Mouse (Mus musculus): ENCODE results near the gene Ptpn3. TPM values are rescaled to one million over a fixed set of nuclear protein-coding genes. Genes with fewer than 3 reads are reported as not detected.

The Ptpn3 gene
- polyA plus RNA-seq, 1 experiment from 2014 or later, result 2.0 TPM

DNA sequence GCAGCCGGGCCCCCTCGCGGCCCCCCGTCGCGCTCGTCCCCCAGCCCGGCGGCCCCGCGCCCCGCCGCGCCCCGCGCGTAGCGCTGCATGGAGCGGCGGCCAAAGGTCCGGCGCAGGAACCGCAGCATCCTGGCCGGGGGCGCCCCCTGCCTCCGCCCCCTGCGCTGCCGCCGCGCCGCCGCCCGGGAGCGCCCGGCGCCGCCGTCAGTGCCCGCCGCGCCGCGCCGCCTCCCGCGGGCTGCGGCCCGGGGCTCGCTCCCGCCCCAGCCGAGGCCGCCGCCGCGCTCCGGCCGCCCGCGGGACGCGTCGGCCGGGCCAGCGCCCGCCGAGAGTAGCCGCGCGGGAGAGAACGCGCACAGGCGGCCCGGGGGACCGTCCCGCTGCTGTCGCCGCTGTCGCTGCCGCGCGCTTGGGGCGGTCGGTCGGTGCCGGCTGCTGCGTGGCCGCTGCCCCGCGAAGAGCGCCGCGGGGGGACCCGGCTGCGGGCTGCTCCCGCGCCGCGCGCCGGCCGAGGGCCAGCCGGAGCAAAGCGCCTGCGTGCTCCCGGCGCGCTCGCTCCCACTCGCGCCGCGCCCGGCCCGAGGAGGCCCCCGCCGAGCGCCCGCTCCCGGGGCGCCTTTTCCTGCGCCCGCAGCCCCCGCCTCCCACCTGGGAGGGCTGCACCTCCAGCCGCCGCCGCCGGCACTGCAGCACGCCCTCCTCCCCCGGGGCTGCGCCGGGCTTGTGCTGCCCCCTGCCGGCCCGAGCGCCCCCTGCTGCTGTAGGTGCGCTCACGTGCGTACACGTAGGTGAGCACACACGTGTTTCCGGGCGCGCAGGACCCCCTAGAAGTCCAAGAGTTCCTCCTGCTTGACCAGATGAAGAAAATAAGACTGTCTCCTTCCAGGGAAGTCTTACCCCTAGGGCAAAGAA, 158.4 kb downstream of the Ptpn3 start, which contains the start of gene Epb41l4b:
Gene Epb41l4b (minus strand): TSS at position 412 of the 912 bp plus-strand sequence.
- Histone ChIP-seq H3K27ac (replicated peaks) (peak within 1 kb of the TSS; percentile 84), H3K27me3 (replicated peaks; ENCODE audit: low read depth, poor library complexity, severe bottlenecking) (peaks cover 68% of the 10 kb centered on the region), H3K9me3 (no peaks in the 10 kb centered on the region), H3K4me1 (peaks cover 36% of the 10 kb centered on the region), H3K4me3 (peak within 1 kb of the TSS; percentile 76), H3K36me3 (replicated peaks) (no peaks in the 10 kb centered on the region)
- WGBS, result 6% methylated on average over 142 of the region's 142 CpGs
- DNase-seq (ENCODE audit: low spot score), result peak; percentile 92

- Histone ChIP-seq H3K36me3 (replicated peaks) (no peaks in the 10 kb centered on the region), H3K4me1 (peaks cover 40% of the 10 kb centered on the region), H3K4me3 (peak overlapping the region; percentile 76), H3K27ac (replicated peaks) (peak overlapping the region; percentile 51), H3K27me3 (replicated peaks; ENCODE audit: low read depth, poor library complexity, severe bottlenecking) (peaks cover 76% of the 10 kb centered on the region), H3K9me3 (no peaks in the 10 kb centered on the region)
- 1% methylated on average over 43 of the region's 43 CpGs for WGBS
- DNase-seq (ENCODE audit: low spot score), result peak; percentile 38
Observed at GRCm38 (mm10) chr4:57142374-57143025, 159.1 kb downstream of the Ptpn3 start.

DNA sequence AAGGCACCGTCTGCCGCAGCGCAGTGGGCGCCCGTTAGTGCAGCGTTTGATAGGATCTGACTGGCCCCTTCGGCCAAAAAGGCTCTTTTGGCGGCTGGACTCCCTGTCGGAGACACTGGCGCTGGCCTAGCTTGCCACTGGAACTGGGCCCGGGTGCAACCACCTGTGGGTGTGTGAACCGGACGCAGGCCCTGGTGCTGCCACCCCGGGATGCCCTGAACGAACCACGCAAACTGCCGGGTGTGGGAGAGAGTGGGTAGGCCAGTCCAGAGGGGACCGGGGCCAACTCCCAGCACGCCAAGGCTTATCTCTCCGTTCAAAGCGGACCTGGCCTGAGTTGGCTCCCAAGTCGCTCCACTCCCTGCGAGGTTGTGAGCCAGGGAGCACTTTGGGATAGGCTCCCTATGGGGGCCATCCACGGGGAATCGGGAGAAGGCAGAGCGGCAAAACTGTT, 159.7 kb downstream of the Ptpn3 start:
- H3K27ac ChIP-seq (replicated peaks), result no peak overlapping the region
- H3K36me3 ChIP-seq (replicated peaks), result no peaks in the 10 kb centered on the region
- DNase-seq (ENCODE audit: low spot score), result peak; percentile 61
- H3K9me3 ChIP-seq, result no peaks in the 10 kb centered on the region
- H3K27me3 ChIP-seq (replicated peaks; ENCODE audit: low read depth, poor library complexity, severe bottlenecking), result peaks cover 76% of the 10 kb centered on the region
- WGBS, result 2% methylated on average over 26 of the region's 26 CpGs
- peak overlapping the region; percentile 76 for H3K4me3 ChIP-seq
- H3K4me1 ChIP-seq, result peaks cover 46% of the 10 kb centered on the region

- H3K36me3 ChIP-seq (replicated peaks), result no peaks in the 10 kb centered on the region
- DNase-seq (ENCODE audit: low spot score), result peak; percentile 34
- peaks cover 76% of the 10 kb centered on the region for H3K27me3 ChIP-seq (replicated peaks; ENCODE audit: low read depth, poor library complexity, severe bottlenecking)
- no peaks in the 10 kb centered on the region for H3K9me3 ChIP-seq
- peak overlapping the region; percentile 76; the same call in 1 of the 2 replicates for H3K4me3 ChIP-seq
- H3K4me1 ChIP-seq, result peaks cover 48% of the 10 kb centered on the region
- 22% methylated on average over 15 of the region's 15 CpGs for WGBS
- H3K27ac ChIP-seq (replicated peaks), result no peak overlapping the region
Observed at GRCm38 (mm10) chr4:57140992-57141717, 160.5 kb downstream of the Ptpn3 start.

Other genes starting within 250 kb of the Ptpn3 start
- gene Epb41l4b, start 158.4 kb downstream of the Ptpn3 start, polyA plus RNA-seq (2016; fragmentation: Nextera tagmentation; extraction: Ambion mirVana), result 1.2 and 1.4 TPM in 2 replicates
- 3.7 and 4.1 TPM in 2 replicates for gene Palm2, start 132.4 kb upstream of the Ptpn3 start, polyA plus RNA-seq (2016; fragmentation: Nextera tagmentation; extraction: Ambion mirVana)